Comparison of ENCODE assay signal across 20 mouse cellular contexts in the genomic region with DNA sequence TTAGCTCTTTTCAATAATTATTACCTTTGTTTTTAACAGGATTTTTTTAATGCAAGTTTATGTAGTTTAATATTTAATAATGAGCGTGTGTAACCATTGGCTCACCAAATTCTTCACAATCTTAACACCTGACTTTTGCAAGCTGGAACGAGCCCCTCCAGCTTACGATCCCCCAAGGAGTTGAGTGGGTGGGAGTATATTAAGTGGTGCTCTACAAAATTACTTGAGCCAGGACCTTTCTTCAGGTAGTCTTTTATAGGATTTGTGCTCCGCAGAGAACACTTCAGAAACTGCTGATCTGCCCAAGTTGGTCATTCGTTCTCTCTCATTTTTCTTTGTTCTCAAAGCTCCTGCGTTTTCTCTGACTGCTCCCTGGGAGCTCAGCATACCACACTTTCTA.
"Had no signal": no experiment of that assay in that cellular context is flagged by ENCODE, and none has a peak within 500 bp of the region (broad histone marks: within the 10 kb centered on the region; RNA-seq: fewer than 3 reads in every experiment).

No protein-coding gene starts in this region.

- H3K9me3 ChIP-seq: lung, embryonic 15.5 days; midbrain, embryonic 15.5 days had no signal

- H3K4me2 ChIP-seq: lung, embryonic 15.5 days; midbrain, embryonic 13.5 days; midbrain, embryonic 15.5 days; neural tube, embryonic 13.5 days; neural tube, embryonic 15.5 days had no signal

- ATAC-seq: liver, postnatal 0 days; lung, postnatal 0 days; midbrain, embryonic 13.5 days; midbrain, embryonic 15.5 days had no signal

- H3K27ac ChIP-seq: lung, embryonic 15.5 days; midbrain, embryonic 10.5 days; midbrain, embryonic 13.5 days; midbrain, embryonic 15.5 days; neural tube, embryonic 13.5 days; neural tube, embryonic 15.5 days had no signal

- H3K27me3 ChIP-seq: lung, embryonic 15.5 days; midbrain, embryonic 13.5 days; midbrain, embryonic 15.5 days; neural tube, embryonic 13.5 days; neural tube, embryonic 15.5 days had no signal

- H3K9ac ChIP-seq: liver, postnatal 0 days; lung, embryonic 15.5 days; midbrain, embryonic 13.5 days; midbrain, embryonic 15.5 days; neural tube, embryonic 13.5 days; neural tube, embryonic 15.5 days had no signal

- H3K4me3 ChIP-seq: lung, embryonic 15.5 days; midbrain, embryonic 10.5 days; midbrain, embryonic 13.5 days; midbrain, embryonic 15.5 days; myocyte; neural tube, embryonic 13.5 days; neural tube, embryonic 15.5 days had no signal

- H3K36me3 ChIP-seq: lung, embryonic 15.5 days; midbrain, embryonic 10.5 days; midbrain, embryonic 13.5 days; midbrain, embryonic 15.5 days; neural tube, embryonic 13.5 days; neural tube, embryonic 15.5 days had no signal

- DNase-seq: liver, postnatal 0 days; lung, adult 2 months; lung, postnatal 14 days; lung, postnatal 4 days; retina, postnatal 1 day; right cerebral cortex, adult 18-20 months; right cerebral cortex, postnatal 25 days; right cerebral cortex, postnatal 4 days; spleen, adult 18-20 months; thymus, adult 18-20 months; thymus, postnatal 14 days; thymus, postnatal 36 days had no signal

- H3K4me1 ChIP-seq: lung, embryonic 15.5 days; midbrain, embryonic 13.5 days; midbrain, embryonic 15.5 days; neural tube, embryonic 13.5 days; neural tube, embryonic 15.5 days had no signal
